Mouse (Mus musculus): ENCODE measurements around the gene Dgkd. TPM values are rescaled to one million over a fixed set of nuclear protein-coding genes. Genes with fewer than 3 reads are reported as not detected.

The Dgkd gene
- polyA plus RNA-seq, 1 experiment from 2014 or later: 22.6 TPM

DNA sequence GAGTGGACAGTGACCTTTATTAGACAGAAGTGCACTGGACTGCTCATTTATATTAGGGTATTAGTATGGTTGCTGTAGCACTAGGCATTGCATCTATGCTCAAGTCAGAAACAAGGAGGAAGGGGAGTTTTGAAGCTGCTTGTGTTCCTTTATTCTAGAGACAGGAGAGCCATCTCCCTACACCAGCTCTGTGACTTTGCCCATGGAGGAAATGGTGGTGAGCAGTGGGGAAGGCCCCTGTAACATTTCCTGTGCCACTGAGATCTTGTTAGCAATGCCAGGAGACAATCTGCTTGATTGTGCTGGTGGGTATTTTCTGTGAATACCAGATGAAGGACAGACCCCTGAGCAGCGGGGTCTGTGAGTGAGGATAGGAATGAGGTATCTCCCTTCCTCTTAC lies 23.0 kb downstream of the Dgkd start:
- Histone ChIP-seq H3K9ac (ENCODE audit: low read length) (no peak overlapping the region), H3K27me3 (ENCODE audit: control insufficient read depth, insufficient read depth, low read length) (no peaks in the 10 kb centered on the region), H3K27ac (ENCODE audit: low read length) (no peak overlapping the region), H3K36me3 (ENCODE audit: control insufficient read depth, insufficient read depth) (no peaks in the 10 kb centered on the region), H3K4me3 (ENCODE audit: low read length) (no peak overlapping the region), H3K9me3 (replicated peaks; ENCODE audit: control insufficient read depth, low read length) (no peaks in the 10 kb centered on the region), H3K4me1 (ENCODE audit: control insufficient read depth, insufficient read depth, low read length) (peaks cover 70% of the 10 kb centered on the region), H3K4me2 (ENCODE audit: low read depth, low read length) (no peak overlapping the region)
- no peak for ATAC-seq (replicated peaks; ENCODE audit: extremely low read depth, insufficient read depth, low FRiP score)
- WGBS: 85% methylated on average over 1 of the region's 1 CpGs

GRCm38 (mm10) chr1:87877552-87878283 lies 24.6 kb downstream of the Dgkd start:
- Histone ChIP-seq H3K4me1 (ENCODE audit: control insufficient read depth, insufficient read depth, low read length) (peaks cover 71% of the 10 kb centered on the region), H3K4me3 (ENCODE audit: low read length) (no peak overlapping the region), H3K9ac (ENCODE audit: low read length) (0 out of 2 replicates have a peak overlapping the region, but pooled peaks have one; percentile 39), H3K27ac (ENCODE audit: low read length) (peak overlapping the region; percentile 93), H3K27me3 (ENCODE audit: control insufficient read depth, insufficient read depth, low read length) (no peaks in the 10 kb centered on the region), H3K36me3 (ENCODE audit: control insufficient read depth, insufficient read depth) (no peaks in the 10 kb centered on the region), H3K4me2 (ENCODE audit: low read depth, low read length) (peak overlapping the region; percentile 26), H3K9me3 (replicated peaks; ENCODE audit: control insufficient read depth, low read length) (no peaks in the 10 kb centered on the region)
- no peak for ATAC-seq (replicated peaks; ENCODE audit: extremely low read depth, insufficient read depth, low FRiP score)
- 38% methylated on average over 9 of the region's 9 CpGs for WGBS

DNA sequence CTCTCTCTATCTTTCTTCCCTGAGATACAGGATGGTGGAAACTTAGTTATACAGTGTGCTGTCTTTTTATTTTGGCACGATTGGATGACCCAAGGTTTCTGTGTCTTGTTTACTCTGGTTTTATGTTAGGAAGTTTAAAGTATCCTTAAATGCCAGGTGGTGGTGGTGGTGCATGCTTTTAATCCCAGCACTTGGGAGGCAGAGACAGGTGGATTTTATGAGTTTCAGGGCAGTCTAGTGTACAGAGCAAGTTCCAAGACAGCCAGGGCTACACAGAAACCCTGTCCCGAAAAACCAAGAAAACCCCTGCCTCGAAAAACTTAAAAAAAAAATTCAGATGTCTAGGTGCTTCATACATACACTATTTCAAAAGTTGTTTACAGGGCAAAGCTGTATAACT lies 25.9 kb downstream of the Dgkd start:
- H3K4me2 ChIP-seq (ENCODE audit: low read depth, low read length): no peak overlapping the region
- no peak overlapping the region for H3K4me3 ChIP-seq (ENCODE audit: low read length)
- no peak overlapping the region for H3K9ac ChIP-seq (ENCODE audit: low read length)
- ATAC-seq (replicated peaks; ENCODE audit: extremely low read depth, insufficient read depth, low FRiP score): no peak
- H3K27ac ChIP-seq (ENCODE audit: low read length): peak overlapping the region; percentile 93
- peaks cover 67% of the 10 kb centered on the region for H3K4me1 ChIP-seq (ENCODE audit: control insufficient read depth, insufficient read depth, low read length)
- 0 out of 2 replicates have a peak, but pooled peaks cover 2% of the 10 kb centered on the region for H3K36me3 ChIP-seq (ENCODE audit: control insufficient read depth, insufficient read depth)
- WGBS: 83% methylated on average over 3 of the region's 3 CpGs
- no peaks in the 10 kb centered on the region for H3K27me3 ChIP-seq (ENCODE audit: control insufficient read depth, insufficient read depth, low read length)
- H3K9me3 ChIP-seq (replicated peaks; ENCODE audit: control insufficient read depth, low read length): no peaks in the 10 kb centered on the region

DNA sequence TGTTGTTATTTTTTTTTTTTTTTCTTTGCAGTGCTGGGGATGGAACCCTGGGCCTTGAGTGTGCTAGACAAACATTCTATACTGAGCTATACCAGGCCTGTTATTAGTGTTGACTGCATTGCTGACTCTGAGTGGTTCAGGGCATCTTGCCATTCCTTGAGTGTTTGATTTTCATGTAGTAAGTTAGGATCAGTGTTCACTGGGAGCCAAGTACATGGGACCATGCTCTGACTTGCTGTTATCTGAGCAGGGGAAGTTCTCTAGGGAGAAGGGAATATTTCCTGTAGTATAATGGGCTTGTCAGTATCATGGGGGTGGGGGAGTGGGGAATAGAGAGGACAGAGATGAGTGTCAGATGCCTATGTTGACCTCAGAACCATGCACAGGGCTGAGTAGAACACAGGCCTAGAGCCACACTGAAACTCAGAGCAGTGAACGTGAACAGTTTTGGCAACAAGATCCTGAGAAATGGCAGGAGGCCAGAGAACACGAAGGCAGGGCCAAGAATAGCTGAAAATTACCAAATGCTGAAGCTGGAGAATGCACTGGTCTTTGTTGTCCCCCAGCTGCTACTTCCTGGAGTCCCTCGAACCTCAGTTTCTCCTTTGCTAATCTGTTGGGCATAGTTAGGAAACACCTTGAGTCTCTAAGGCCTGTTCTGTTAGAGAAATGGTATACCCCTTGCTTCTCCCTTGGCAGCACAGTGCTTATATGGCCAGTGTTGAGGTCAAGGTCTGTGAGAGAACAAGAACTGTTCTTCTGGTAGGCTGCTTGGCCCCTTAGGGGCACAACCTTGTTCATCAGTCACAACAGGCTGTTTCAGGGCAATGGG lies 26.6 kb downstream of the Dgkd start:
- Histone ChIP-seq H3K4me1 (ENCODE audit: control insufficient read depth, insufficient read depth, low read length) (peaks cover 62% of the 10 kb centered on the region), H3K4me2 (ENCODE audit: low read depth, low read length) (no peak overlapping the region), H3K9me3 (replicated peaks; ENCODE audit: control insufficient read depth, low read length) (no peaks in the 10 kb centered on the region), H3K36me3 (ENCODE audit: control insufficient read depth, insufficient read depth) (peaks cover 8% of the 10 kb centered on the region; the same call in 1 of the 2 replicates), H3K9ac (ENCODE audit: low read length) (no peak overlapping the region; the same call in 1 of the 2 replicates), H3K4me3 (ENCODE audit: low read length) (no peak overlapping the region), H3K27me3 (ENCODE audit: control insufficient read depth, insufficient read depth, low read length) (no peaks in the 10 kb centered on the region), H3K27ac (ENCODE audit: low read length) (peak overlapping the region; percentile 93)
- WGBS: 13% methylated on average over 3 of the region's 3 CpGs
- ATAC-seq (replicated peaks; ENCODE audit: extremely low read depth, insufficient read depth, low FRiP score): peak; percentile 80

GRCm38 (mm10) chr1:87880326-87880627 lies 27.2 kb downstream of the Dgkd start:
- Histone ChIP-seq H3K4me3 (ENCODE audit: low read length) (no peak overlapping the region), H3K9me3 (replicated peaks; ENCODE audit: control insufficient read depth, low read length) (no peaks in the 10 kb centered on the region), H3K9ac (ENCODE audit: low read length) (no peak overlapping the region; the same call in 1 of the 2 replicates), H3K27me3 (ENCODE audit: control insufficient read depth, insufficient read depth, low read length) (no peaks in the 10 kb centered on the region), H3K4me2 (ENCODE audit: low read depth, low read length) (no peak overlapping the region), H3K36me3 (ENCODE audit: control insufficient read depth, insufficient read depth) (peaks cover 9% of the 10 kb centered on the region; the same call in 1 of the 2 replicates), H3K27ac (ENCODE audit: low read length) (peak overlapping the region; percentile 93), H3K4me1 (ENCODE audit: control insufficient read depth, insufficient read depth, low read length) (peaks cover 58% of the 10 kb centered on the region)
- WGBS: 76% methylated on average over 6 of the region's 6 CpGs
- no peak for ATAC-seq (replicated peaks; ENCODE audit: extremely low read depth, insufficient read depth, low FRiP score)

- no peaks in the 10 kb centered on the region for H3K9me3 ChIP-seq (replicated peaks; ENCODE audit: control insufficient read depth, low read length)
- peak overlapping the region; percentile 93 for H3K27ac ChIP-seq (ENCODE audit: low read length)
- peak overlapping the region; percentile 1; the same call in 1 of the 2 replicates for H3K4me2 ChIP-seq (ENCODE audit: low read depth, low read length)
- no peak overlapping the region for H3K4me3 ChIP-seq (ENCODE audit: low read length)
- H3K27me3 ChIP-seq (ENCODE audit: control insufficient read depth, insufficient read depth, low read length): no peaks in the 10 kb centered on the region
- peaks cover 56% of the 10 kb centered on the region for H3K4me1 ChIP-seq (ENCODE audit: control insufficient read depth, insufficient read depth, low read length)
- WGBS: 11% methylated on average over 2 of the region's 2 CpGs
- ATAC-seq (replicated peaks; ENCODE audit: extremely low read depth, insufficient read depth, low FRiP score): peak; percentile 31; the same call in 1 of the 2 replicates
- H3K9ac ChIP-seq (ENCODE audit: low read length): no peak overlapping the region
- H3K36me3 ChIP-seq (ENCODE audit: control insufficient read depth, insufficient read depth): peaks cover 9% of the 10 kb centered on the region; the same call in 1 of the 2 replicates
These were observed 27.8 kb downstream of the Dgkd start for GRCm38 (mm10) chr1:87880856-87881255.

DNA sequence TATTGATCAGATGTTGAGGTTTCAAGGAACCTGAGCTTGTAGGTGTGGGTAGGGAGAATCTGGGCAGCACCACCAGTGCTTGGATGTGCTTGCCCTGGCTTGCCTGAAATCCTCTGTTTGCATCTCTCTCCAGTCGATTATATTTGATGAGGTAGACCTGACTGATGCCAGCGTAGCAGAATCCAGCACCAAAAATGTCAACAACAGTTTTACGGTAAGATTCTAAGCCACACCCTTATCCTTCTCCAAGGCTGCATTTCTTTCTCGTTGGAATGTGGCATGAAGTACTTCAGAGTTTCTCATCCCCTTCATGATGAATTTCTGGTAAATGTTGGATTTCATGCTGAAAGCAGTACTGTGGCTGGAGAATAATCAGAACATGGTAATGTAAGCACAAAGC lies 28.6 kb downstream of the Dgkd start:
- 44% methylated on average over 4 of the region's 4 CpGs for WGBS
- Histone ChIP-seq H3K4me1 (ENCODE audit: control insufficient read depth, insufficient read depth, low read length) (peaks cover 52% of the 10 kb centered on the region), H3K9ac (ENCODE audit: low read length) (no peak overlapping the region), H3K27ac (ENCODE audit: low read length) (peak overlapping the region; percentile 93), H3K4me3 (ENCODE audit: low read length) (no peak overlapping the region), H3K4me2 (ENCODE audit: low read depth, low read length) (no peak overlapping the region), H3K9me3 (replicated peaks; ENCODE audit: control insufficient read depth, low read length) (no peaks in the 10 kb centered on the region), H3K36me3 (ENCODE audit: control insufficient read depth, insufficient read depth) (peaks cover 11% of the 10 kb centered on the region; the same call in 1 of the 2 replicates), H3K27me3 (ENCODE audit: control insufficient read depth, insufficient read depth, low read length) (no peaks in the 10 kb centered on the region)
- ATAC-seq (replicated peaks; ENCODE audit: extremely low read depth, insufficient read depth, low FRiP score): no peak

GRCm38 (mm10) chr1:87882554-87882953 lies 29.5 kb downstream of the Dgkd start:
- Histone ChIP-seq H3K27me3 (ENCODE audit: control insufficient read depth, insufficient read depth, low read length) (no peaks in the 10 kb centered on the region), H3K4me1 (ENCODE audit: control insufficient read depth, insufficient read depth, low read length) (peaks cover 47% of the 10 kb centered on the region), H3K4me3 (ENCODE audit: low read length) (no peak overlapping the region), H3K27ac (ENCODE audit: low read length) (no peak overlapping the region), H3K9me3 (replicated peaks; ENCODE audit: control insufficient read depth, low read length) (no peaks in the 10 kb centered on the region), H3K36me3 (ENCODE audit: control insufficient read depth, insufficient read depth) (peaks cover 11% of the 10 kb centered on the region; the same call in 1 of the 2 replicates), H3K4me2 (ENCODE audit: low read depth, low read length) (no peak overlapping the region), H3K9ac (ENCODE audit: low read length) (no peak overlapping the region)
- ATAC-seq (replicated peaks; ENCODE audit: extremely low read depth, insufficient read depth, low FRiP score): no peak

GRCm38 (mm10) chr1:87890960-87891359 lies 37.9 kb downstream of the Dgkd start:
- Histone ChIP-seq H3K9ac (ENCODE audit: low read length) (no peak overlapping the region), H3K4me2 (ENCODE audit: low read depth, low read length) (no peak overlapping the region), H3K27me3 (ENCODE audit: control insufficient read depth, insufficient read depth, low read length) (no peaks in the 10 kb centered on the region), H3K4me3 (ENCODE audit: low read length) (no peak overlapping the region), H3K4me1 (ENCODE audit: control insufficient read depth, insufficient read depth, low read length) (peaks cover 9% of the 10 kb centered on the region; the same call in 1 of the 2 replicates), H3K9me3 (replicated peaks; ENCODE audit: control insufficient read depth, low read length) (no peaks in the 10 kb centered on the region), H3K36me3 (ENCODE audit: control insufficient read depth, insufficient read depth) (peaks cover 2% of the 10 kb centered on the region; the same call in 1 of the 2 replicates), H3K27ac (ENCODE audit: low read length) (0 out of 2 replicates have a peak overlapping the region, but pooled peaks have one; percentile 2)
- WGBS: 67% methylated on average over 1 of the region's 1 CpGs
- ATAC-seq (replicated peaks; ENCODE audit: extremely low read depth, insufficient read depth, low FRiP score): no peak

Data from heart, embryonic 16.5 days (tissue).